Mouse (Mus musculus) embryonic facial prominence, embryonic 13.5 days (tissue): ENCODE results near the gene Itpkc. TPM values are rescaled to one million over a fixed set of nuclear protein-coding genes. Genes with fewer than 3 reads are reported as not detected.
A peak's percentile ranks its signal among the peaks of the same experiment; 100 is the strongest.

Experiments
- ATAC-seq: fragments of 200-750 bp; cut with Nextera tagmentation; 2 replicates; pipeline ENCODE4 v1.8.0; 2017; ENCODE audit warnings: low read depth; ENCODE audit not compliant: insufficient number of reproducible peaks, insufficient read depth, low FRiP score, low TSS enrichment
- H3K27ac ChIP-seq: fragments of 300-500 bp; sonication (generic); 2 replicates; pipeline ENCODE4 v1.5.1; 2015; ENCODE audit warnings: moderate library complexity, mild to moderate bottlenecking, inconsistent platforms
- H3K27me3 ChIP-seq: fragments of 300-500 bp; sonication (generic); 2 replicates; pipeline ENCODE4 v1.6.1; 2015; ENCODE audit warnings: mild to moderate bottlenecking, inconsistent platforms
- H3K36me3 ChIP-seq: fragments of 300-500 bp; sonication (generic); 2 replicates; pipeline ENCODE4 v1.6.1; 2015; ENCODE audit warnings: mild to moderate bottlenecking, inconsistent platforms
- H3K4me1 ChIP-seq: fragments of 300-500 bp; sonication (generic); 2 replicates; pipeline ENCODE4 v1.6.1; 2015; ENCODE audit warnings: inconsistent platforms
- H3K4me2 ChIP-seq: fragments of 300-500 bp; sonication (generic); 2 replicates; pipeline ENCODE4 v1.6.1; 2015; ENCODE audit warnings: moderate library complexity, mild to moderate bottlenecking, inconsistent platforms
- H3K4me3 ChIP-seq: fragments of 300-500 bp; sonication (generic); 2 replicates; pipeline ENCODE4 v1.5.1; 2015; ENCODE audit warnings: mild to moderate bottlenecking, inconsistent platforms
- H3K9ac ChIP-seq: fragments of 300-500 bp; sonication (generic); 2 replicates; pipeline ENCODE4 v1.6.1; 2015; ENCODE audit warnings: mild to moderate bottlenecking, inconsistent platforms
- H3K9me3 ChIP-seq: fragments of 300-500 bp; sonication (generic); 2 replicates; pipeline ENCODE4 v1.6.1; 2016; ENCODE audit warnings: inconsistent platforms
- WGBS: fragments of 180-500 bp; shearing (Covaris S2); methylation state at CpG from one replicate; pipeline ENCODE4 v1.1.7; 2015; ENCODE audit warnings: mixed read lengths; 5-methylcytosine and 5-hydroxymethylcytosine counted together
- polyA plus RNA-seq: library from polyadenylated mRNA; unstranded; fragments of >200 nt; fragmentation: Nextera tagmentation; extraction: Ambion mirVana; gene quantifications from 2 replicates; pipeline ENCODE4 v1.2.1, GENCODE M21; 2015

The Itpkc gene
- polyA plus RNA-seq, 1 experiment from 2014 or later, result 8.3 TPM

DNA sequence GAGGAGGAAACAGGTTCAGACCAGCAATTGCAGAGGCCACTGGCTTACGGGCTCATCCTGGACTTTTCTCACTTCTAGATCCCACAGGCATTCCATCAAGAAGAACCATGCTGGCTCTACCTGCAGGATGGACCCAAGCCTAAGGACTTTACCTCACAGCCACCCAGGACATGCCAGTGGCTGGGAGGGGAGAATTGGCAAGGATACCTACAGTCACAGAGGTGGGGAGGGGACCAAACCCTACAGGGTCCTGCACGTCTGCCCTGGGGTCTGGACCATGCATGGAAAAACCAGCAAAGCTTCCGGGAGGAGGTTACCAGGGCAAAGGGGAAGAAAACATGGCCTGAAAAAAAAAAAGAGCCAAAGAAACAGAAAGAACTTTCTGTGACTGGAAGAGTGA, 57.5 kb downstream of the Itpkc start:
- no peak for ATAC-seq

DNA sequence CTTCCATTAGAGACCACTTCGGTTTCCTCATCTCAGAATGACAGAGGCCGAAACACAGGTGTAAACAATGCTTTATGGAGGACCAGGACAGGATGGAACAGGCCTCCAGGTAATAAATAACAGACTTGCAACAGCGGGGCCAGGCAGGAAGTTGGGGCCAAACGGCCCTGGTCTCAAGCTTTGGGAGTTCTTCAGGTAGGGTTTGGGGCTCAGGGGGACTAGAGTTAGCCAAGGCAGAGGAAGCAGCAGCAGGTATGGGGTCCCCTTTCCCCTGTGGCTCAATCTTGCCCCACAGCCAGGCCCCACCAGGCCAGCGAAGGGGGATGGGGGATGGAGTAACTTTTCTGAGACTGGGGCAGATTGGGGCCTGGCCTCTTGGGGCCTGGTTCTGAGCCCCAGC, 60.1 kb downstream of the Itpkc start:
- no peak overlapping the region for H3K9ac ChIP-seq
- H3K4me1 ChIP-seq, result peaks cover 34% of the 10 kb centered on the region
- no peaks in the 10 kb centered on the region for H3K9me3 ChIP-seq
- H3K36me3 ChIP-seq, result peaks cover 47% of the 10 kb centered on the region
- H3K27ac ChIP-seq, result no peak overlapping the region
- no peaks in the 10 kb centered on the region for H3K27me3 ChIP-seq
- 88% methylated on average over 5 of the region's 5 CpGs for WGBS
- H3K4me2 ChIP-seq, result no peak overlapping the region
- H3K4me3 ChIP-seq, result no peak overlapping the region
- ATAC-seq, result no peak

More for the DNA sequence above, 57.5 kb downstream of the Itpkc start:
- no peak overlapping the region for H3K4me2 ChIP-seq
- no peak overlapping the region for H3K27ac ChIP-seq
- no peaks in the 10 kb centered on the region for H3K9me3 ChIP-seq
- H3K27me3 ChIP-seq, result no peaks in the 10 kb centered on the region
- H3K9ac ChIP-seq, result 0 out of 2 replicates have a peak overlapping the region, but pooled peaks have one; percentile 21
- 93% methylated on average over 3 of the region's 3 CpGs for WGBS
- H3K4me1 ChIP-seq, result peaks cover 11% of the 10 kb centered on the region
- peaks cover 49% of the 10 kb centered on the region for H3K36me3 ChIP-seq
- H3K4me3 ChIP-seq, result no peak overlapping the region

DNA sequence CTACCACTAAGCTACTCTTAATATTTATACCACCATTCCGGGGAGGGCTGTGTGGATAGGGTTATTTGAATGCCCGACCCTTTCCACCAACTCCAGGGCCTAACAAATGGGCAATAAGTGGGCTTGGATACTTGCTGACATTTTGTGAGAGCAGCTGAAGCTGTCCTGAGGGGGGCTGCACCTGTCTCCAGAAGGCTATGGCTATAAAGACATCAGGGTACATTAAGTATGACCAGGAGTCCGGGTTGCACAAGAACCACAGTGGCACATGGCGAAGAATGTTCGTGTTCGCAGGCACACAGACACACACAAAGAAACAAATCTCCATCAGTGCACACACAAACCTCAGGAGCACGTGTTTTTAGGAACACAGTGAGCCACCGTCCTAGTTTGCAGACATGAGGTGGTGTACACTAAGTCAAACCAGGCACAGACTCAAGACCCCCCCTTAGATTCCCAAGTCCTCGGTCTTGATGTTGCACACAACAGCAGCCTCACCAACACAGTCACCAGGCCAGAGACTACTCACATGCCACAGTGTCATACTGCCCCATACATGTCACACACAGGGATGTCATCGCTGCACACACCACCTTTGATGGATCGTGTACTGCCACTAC, 60.9 kb downstream of the Itpkc start:
- Histone ChIP-seq H3K4me3 (peak overlapping the region; percentile 74), H3K27me3 (no peaks in the 10 kb centered on the region), H3K9me3 (no peaks in the 10 kb centered on the region), H3K4me1 (peaks cover 42% of the 10 kb centered on the region), H3K4me2 (peak overlapping the region; percentile 80), H3K27ac (peak overlapping the region; percentile 97), H3K9ac (peak overlapping the region; percentile 87), H3K36me3 (peaks cover 47% of the 10 kb centered on the region)
- 73% methylated on average over 11 of the region's 11 CpGs for WGBS
- no peak for ATAC-seq

DNA sequence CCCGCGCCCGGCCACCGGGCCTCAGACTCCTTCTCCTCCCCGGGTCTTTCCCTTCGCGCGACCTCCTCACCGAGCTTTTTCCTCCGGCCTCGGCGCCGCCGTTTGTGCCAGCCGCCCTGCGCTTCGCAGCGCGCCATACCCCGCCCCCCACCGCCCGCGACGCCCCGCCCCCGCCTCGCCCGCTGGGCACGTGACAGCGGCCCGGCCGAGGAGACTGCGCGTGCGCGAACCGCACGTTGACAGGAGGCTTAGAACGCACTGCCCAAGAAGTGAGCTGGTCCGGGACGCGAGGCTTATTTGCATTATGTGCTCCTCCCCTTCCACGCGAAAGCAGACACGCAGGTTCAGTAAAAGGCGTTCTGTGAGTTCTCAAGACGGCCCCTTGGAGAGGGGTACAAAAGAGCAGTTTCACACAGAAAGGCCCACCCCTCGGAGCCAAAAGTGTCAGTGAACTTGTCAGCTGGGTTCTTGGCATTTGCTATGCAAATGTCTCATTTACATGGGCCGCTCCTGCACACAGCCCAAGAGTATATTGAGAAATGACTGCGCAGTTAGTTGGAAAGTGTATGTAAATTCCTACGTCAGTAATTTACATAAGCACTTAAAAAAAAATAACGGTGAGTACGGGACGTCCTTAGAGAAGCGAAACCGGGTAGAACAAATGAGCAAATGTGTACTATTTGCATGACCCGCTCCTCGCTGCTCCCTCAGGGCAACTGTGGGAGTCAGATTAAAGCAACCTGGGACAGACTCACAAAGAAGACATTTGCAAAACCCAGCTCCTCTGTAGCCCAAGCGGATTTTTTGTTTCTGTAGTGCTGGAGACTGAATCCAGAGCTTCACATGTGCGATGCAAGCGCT, 61.6 kb downstream of the Itpkc start, which contains the start of gene Egln2:
TSS of gene Egln2 (minus strand) at position 189 of the 861 bp plus-strand sequence.
- H3K27ac ChIP-seq, result peak within 1 kb of the TSS; percentile 97
- peaks cover 48% of the 10 kb centered on the region for H3K4me1 ChIP-seq
- peak within 1 kb of the TSS; percentile 87 for H3K9ac ChIP-seq
- peaks cover 44% of the 10 kb centered on the region for H3K36me3 ChIP-seq
- peak; percentile 77 for ATAC-seq
- WGBS, result 1% methylated on average over 61 of the region's 61 CpGs
- peak within 1 kb of the TSS; percentile 80 for H3K4me2 ChIP-seq
- no peaks in the 10 kb centered on the region for H3K9me3 ChIP-seq
- H3K4me3 ChIP-seq, result peak within 1 kb of the TSS; percentile 74
- no peaks in the 10 kb centered on the region for H3K27me3 ChIP-seq

DNA sequence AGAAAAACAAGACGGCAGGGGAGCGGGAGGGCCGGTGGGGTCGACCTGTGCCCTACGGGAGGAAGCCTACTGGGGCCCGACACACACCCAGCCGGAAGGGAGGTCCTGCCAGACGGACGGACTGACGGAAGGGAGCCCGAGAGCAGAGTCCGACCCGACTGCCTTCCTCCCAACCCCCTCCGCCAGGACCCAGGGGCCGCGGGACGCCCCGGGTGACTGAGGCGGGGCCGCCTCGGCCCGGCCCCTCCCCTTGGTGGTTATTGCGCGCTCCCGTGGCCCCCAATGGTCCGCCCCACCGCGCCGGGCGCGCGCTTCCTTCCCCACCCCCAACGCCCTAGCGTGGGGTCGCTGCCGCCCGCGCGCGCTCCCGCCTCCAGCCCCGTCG, 62.2 kb downstream of the Itpkc start:
- Histone ChIP-seq H3K36me3 (peaks cover 43% of the 10 kb centered on the region), H3K9ac (peak overlapping the region; percentile 87), H3K27me3 (no peaks in the 10 kb centered on the region), H3K9me3 (no peaks in the 10 kb centered on the region), H3K4me3 (peak overlapping the region; percentile 74), H3K27ac (peak overlapping the region; percentile 97), H3K4me2 (peak overlapping the region; percentile 80), H3K4me1 (peaks cover 52% of the 10 kb centered on the region)
- 1% methylated on average over 43 of the region's 43 CpGs for whole genome bisulfite sequencing
- peak; percentile 72 for ATAC-seq

DNA sequence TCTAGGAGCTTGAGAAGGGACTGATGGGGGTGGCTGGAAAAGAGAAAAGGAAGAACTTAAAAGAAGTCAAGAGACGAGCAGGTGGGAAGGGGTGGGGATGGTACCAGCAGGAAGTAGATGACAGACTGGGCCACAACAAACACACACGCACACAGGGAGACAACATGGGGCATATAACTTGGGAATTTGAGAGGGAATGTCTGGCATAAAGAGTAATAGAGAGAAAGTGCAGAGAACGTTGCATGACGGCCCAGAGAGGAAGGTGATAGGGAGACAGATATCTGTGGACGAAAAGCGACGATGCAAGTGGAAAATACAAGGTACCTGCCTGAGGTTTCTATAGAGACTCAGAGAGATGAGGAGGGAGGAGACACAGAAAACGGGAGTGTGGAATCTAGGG, 62.8 kb downstream of the Itpkc start:
- Histone ChIP-seq H3K4me2 (peak overlapping the region; percentile 80), H3K27me3 (no peaks in the 10 kb centered on the region), H3K36me3 (peaks cover 43% of the 10 kb centered on the region), H3K9me3 (no peaks in the 10 kb centered on the region), H3K4me1 (peaks cover 56% of the 10 kb centered on the region), H3K4me3 (peak overlapping the region; percentile 74), H3K27ac (peak overlapping the region; percentile 97), H3K9ac (peak overlapping the region; percentile 87)
- no peak for ATAC-seq
- 1% methylated on average over 8 of the region's 8 CpGs for WGBS

DNA sequence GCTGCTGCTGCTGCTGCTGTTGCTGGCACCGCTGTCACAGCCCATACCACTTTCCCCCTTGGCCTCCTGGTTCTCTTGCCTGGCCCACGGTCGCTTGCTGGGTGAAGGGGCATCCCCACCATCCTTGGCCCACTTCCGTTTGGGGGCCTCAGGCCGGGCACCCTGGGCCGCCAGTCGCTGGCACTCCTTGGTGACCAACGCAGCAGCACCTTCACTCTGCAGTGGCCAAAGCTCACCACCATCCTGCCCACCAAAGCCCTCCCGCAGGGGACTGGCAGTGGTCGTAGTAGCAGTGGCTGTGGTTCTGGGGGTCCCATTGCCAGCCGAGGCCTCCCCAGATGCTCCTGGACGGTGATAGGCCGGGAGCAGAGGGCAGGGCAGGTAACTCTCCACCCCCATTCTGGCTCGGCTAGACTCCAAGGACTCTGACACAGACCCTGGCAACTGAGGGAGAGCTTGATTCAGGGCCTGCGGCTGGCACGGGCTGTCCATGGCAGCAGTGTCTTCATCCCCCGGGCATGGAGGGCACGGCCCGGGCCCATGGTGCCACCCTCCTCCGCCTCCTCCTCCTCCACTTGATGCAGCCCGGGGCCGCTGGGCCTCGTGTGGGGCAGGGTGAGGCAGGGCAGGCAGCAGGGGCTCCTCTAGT, 63.3 kb downstream of the Itpkc start:
- peaks cover 61% of the 10 kb centered on the region for H3K4me1 ChIP-seq

DNA sequence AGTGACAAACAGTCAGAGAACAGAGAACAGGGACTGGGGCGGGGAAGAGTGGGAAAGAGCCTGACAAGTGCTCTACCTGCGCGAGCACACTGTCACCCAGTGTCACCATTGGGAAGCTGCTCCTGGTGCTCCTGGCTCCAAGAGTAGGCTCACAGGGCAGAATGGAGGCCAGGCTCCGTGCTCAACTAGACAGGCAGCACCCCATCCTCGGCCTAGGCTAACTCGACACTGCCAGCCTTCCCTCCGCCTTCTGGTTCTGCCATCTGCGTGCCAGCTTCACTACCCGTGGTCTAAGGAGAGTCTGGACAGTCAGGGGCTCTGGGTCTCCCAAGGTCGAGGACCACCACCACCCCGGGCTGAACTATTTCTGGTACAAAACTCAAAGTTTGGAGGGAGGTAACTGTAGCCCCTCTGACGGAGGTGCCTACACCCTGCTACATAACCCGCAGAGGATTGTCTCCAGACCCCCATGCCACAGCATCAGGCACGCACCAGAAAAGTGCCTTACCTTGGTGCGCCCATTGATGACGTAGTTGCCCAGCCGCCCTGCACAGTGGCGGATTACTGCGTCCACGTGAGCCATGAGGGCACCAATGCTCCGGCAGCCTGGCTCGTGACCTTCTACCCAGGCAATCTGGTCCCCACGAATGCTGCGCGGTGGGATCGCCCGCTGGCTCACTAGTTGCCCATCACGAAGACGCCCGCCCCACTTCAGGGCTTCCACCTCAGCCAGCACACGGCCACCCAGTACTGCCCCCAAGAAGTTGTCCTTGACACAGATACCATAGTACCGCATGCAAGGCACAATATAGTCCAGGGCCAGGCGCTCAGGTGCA, 64.1 kb downstream of the Itpkc start:
- WGBS, result 83% methylated on average over 33 of the region's 33 CpGs
- Histone ChIP-seq H3K4me2 (peak overlapping the region; percentile 80), H3K4me1 (peaks cover 64% of the 10 kb centered on the region), H3K27ac (no peak overlapping the region), H3K36me3 (peaks cover 49% of the 10 kb centered on the region), H3K4me3 (peak overlapping the region; percentile 74), H3K9me3 (no peaks in the 10 kb centered on the region), H3K27me3 (no peaks in the 10 kb centered on the region), H3K9ac (peak overlapping the region; percentile 87)
- no peak for ATAC-seq

More for the DNA sequence above, 63.3 kb downstream of the Itpkc start:
- no peak for ATAC-seq
- no peaks in the 10 kb centered on the region for H3K27me3 ChIP-seq
- H3K4me3 ChIP-seq, result peak overlapping the region; percentile 74
- H3K9me3 ChIP-seq, result no peaks in the 10 kb centered on the region
- WGBS, result 67% methylated on average over 23 of the region's 23 CpGs
- H3K27ac ChIP-seq, result no peak overlapping the region
- peaks cover 45% of the 10 kb centered on the region for H3K36me3 ChIP-seq
- peak overlapping the region; percentile 80 for H3K4me2 ChIP-seq
- peak overlapping the region; percentile 87 for H3K9ac ChIP-seq

DNA sequence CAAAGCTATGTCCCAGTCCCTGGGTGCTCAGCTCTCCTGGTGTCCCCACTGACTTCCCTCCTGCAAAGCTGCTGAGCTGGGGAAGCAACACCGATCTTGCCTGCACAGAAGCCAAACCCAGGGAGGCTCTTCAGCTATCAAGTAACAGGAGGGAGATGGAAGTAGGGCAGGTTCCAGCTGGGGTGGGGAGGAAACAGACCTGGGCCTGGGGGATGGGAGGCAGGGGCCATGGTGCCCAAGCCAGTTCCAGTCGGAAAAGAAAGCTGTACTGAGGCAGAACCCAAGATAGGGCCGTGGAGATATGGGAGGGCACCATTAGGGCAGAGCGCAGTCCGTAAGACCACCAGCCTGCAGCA, 65.0 kb downstream of the Itpkc start:
- no peak for ATAC-seq
- 78% methylated on average over 5 of the region's 5 CpGs for WGBS
- Histone ChIP-seq H3K9me3 (no peaks in the 10 kb centered on the region), H3K4me3 (peak overlapping the region; percentile 74), H3K36me3 (peaks cover 58% of the 10 kb centered on the region), H3K9ac (peak overlapping the region; percentile 87), H3K27ac (no peak overlapping the region), H3K27me3 (no peaks in the 10 kb centered on the region), H3K4me1 (peaks cover 64% of the 10 kb centered on the region), H3K4me2 (peak overlapping the region; percentile 80)

DNA sequence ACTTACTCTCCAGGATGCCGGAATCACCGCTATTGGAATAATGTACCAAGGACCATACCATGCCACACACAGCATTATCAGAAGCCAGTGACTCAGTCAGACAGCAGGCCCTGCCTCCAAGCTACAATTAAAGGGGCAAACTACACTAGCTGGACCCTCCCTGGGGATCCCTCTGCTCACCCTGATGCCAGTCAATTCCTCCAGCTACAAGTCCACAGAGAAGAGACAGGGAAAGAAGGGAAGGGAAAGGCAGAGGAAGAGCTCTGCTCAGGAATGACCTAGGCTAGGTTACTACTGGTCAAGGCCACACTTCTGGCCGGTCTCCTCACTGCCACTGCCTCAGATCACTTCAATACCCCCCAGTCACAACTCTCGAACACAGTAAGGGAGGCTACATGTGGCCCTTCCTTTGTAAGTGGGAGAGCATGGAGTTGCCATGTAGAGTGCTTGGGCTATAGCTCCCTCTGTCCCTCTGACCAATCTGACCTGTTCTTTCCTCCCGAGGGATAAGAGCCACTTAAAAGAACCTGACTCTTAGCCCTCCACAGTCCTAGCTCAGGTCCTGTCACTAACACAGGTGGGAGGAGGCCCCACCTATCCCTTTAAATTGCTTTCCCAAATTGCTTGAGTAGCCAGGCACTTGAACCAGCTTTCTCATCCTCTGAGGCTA, 65.5 kb downstream of the Itpkc start:
- peak overlapping the region; percentile 80 for H3K4me2 ChIP-seq
- H3K9me3 ChIP-seq, result no peaks in the 10 kb centered on the region
- no peak for ATAC-seq
- H3K4me1 ChIP-seq, result peaks cover 62% of the 10 kb centered on the region
- peak overlapping the region; percentile 87 for H3K9ac ChIP-seq
- no peaks in the 10 kb centered on the region for H3K27me3 ChIP-seq
- peaks cover 63% of the 10 kb centered on the region for H3K36me3 ChIP-seq
- peak overlapping the region; percentile 74; the same call in 1 of the 2 replicates for H3K4me3 ChIP-seq
- H3K27ac ChIP-seq, result no peak overlapping the region
- WGBS, result 79% methylated on average over 5 of the region's 5 CpGs
